Mouse (Mus musculus): Measurements from ENCODE around the gene Hipk2.

The Hipk2 gene

GRCm38 (mm10) chr6:38662714-38663615 is 213.0 kb downstream of the Hipk2 start, which contains the start of gene Clec2l:
Gene Clec2l, plus strand, starts transcription at chr6:38663069.
- Histone ChIP-seq H3K27me3 (ENCODE audit: control insufficient read depth, insufficient read depth, low read length, poor library complexity, severe bottlenecking) (no peaks in the 10 kb centered on the region), H3K36me3 (ENCODE audit: control insufficient read depth, insufficient read depth, low read length, poor library complexity, severe bottlenecking) (no peaks in the 10 kb centered on the region)
- no peak for DNase-seq (ENCODE audit: low read depth, low spot score)

DNA sequence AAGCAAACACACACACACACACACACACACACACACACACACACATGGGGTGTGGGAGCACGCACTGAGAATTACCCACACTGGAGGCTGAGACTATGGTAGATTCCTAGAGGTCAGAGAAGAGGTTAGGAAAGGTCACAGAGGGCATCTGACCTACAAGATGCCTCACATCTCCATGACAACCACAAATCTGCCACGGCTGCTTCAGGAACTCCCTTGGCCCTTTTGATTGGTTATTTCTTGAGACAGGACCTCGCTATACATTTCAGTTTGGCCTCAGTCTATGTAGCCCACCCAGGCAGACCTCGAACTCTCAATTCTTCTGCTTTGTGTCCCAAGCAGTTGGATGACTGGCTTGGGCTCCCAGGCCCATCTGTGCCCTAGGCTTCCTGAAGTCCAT is 214.3 kb downstream of the Hipk2 start:
- Histone ChIP-seq H3K27me3 (ENCODE audit: control insufficient read depth, insufficient read depth, low read length, poor library complexity, severe bottlenecking) (no peaks in the 10 kb centered on the region), H3K36me3 (ENCODE audit: control insufficient read depth, insufficient read depth, low read length, poor library complexity, severe bottlenecking) (no peaks in the 10 kb centered on the region)
- DNase-seq (ENCODE audit: low read depth, low spot score) = no peak

GRCm38 (mm10) chr6:38650263-38650937 is 225.6 kb downstream of the Hipk2 start:
- Histone ChIP-seq H3K27me3 (ENCODE audit: control insufficient read depth, insufficient read depth, low read length, poor library complexity, severe bottlenecking) (no peaks in the 10 kb centered on the region), H3K36me3 (ENCODE audit: control insufficient read depth, insufficient read depth, low read length, poor library complexity, severe bottlenecking) (no peaks in the 10 kb centered on the region)
- DNase-seq (ENCODE audit: low read depth, low spot score) = peak; percentile 85

DNA sequence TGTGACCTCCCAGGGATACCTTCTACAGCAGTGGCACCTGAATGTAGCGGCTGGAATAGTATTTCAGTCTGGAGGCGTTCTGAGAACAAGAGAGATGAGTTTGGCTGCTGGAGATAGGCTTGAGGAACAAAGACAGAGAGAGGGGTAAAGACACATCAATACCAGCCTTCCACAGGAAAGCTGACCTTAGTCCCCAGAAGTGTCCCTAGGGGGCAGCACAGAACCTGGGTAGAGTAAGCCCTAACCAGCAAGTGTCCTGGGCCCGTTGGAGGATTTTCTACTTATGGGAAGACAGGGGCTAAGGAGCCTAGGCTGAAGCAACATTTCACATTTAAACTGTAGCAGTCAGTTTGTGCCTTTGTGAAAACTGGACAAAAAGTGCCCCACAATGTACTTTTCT is 226.4 kb downstream of the Hipk2 start:
- DNase-seq (ENCODE audit: low read depth, low spot score) = peak; percentile 65
- Histone ChIP-seq H3K36me3 (ENCODE audit: control insufficient read depth, insufficient read depth, low read length, poor library complexity, severe bottlenecking) (no peaks in the 10 kb centered on the region), H3K27me3 (ENCODE audit: control insufficient read depth, insufficient read depth, low read length, poor library complexity, severe bottlenecking) (no peaks in the 10 kb centered on the region)
